Mouse (Mus musculus): ENCODE data around the gene Mapk11.

- TF ChIP-seq POLR2A (IDR thresholded peaks at IDR 0.05; ENCODE audit: insufficient read depth, low read length) = no peak
- TF ChIP-seq EP300 (IDR thresholded peaks at IDR 0.05; ENCODE audit: insufficient read depth, low read depth, low read length) = no peak
- TF ChIP-seq CTCF (IDR thresholded peaks at IDR 0.05; ENCODE audit: low read depth, low read length) = peak; percentile 90
Measured at GRCm38 (mm10) chr15:89128382-89129350, 20.8 kb downstream of the Mapk11 start, which contains the start of gene Hdac10.

Data from ES-Bruce4 (cell line).